Mouse (Mus musculus) embryo, embryonic 10.5 days (tissue): ENCODE measurements around the gene Ppt1.
"Not testable (repeated sequence)": the region's sequence is repeated elsewhere in the genome, so short reads cannot be mapped to it uniquely, and the experiment has no call there.

Experiments used
- DNase-seq: peaks from one replicate; pipeline ENCODE4 v3.0.0-alpha.2; 2015; ENCODE audit warnings: low spot score

The Ppt1 gene

GRCm38 (mm10) chr4:122835530-122836402 lies at the start of gene Ppt1:
TSS of gene Ppt1 (plus strand) at chr4:122836242.
- DNase-seq, result peak; percentile 96

- no peak for DNase-seq
Observed at GRCm38 (mm10) chr4:122789335-122790089, 46.5 kb upstream of the Ppt1 start.

- peak; percentile 87 for DNase-seq
Observed at GRCm38 (mm10) chr4:122808108-122808507, 27.9 kb upstream of the Ppt1 start.

- no peak for DNase-seq
Observed at GRCm38 (mm10) chr4:122811180-122811579, 24.9 kb upstream of the Ppt1 start.

GRCm38 (mm10) chr4:122811824-122812223 lies 24.2 kb upstream of the Ppt1 start:
- DNase-seq, result no peak

GRCm38 (mm10) chr4:122816202-122816601 lies 19.8 kb upstream of the Ppt1 start:
- DNase-seq, result no peak

- not testable (repeated sequence) for DNase-seq
Observed at GRCm38 (mm10) chr4:122820941-122821340, 15.1 kb upstream of the Ppt1 start.

GRCm38 (mm10) chr4:122827651-122828050 lies 8.4 kb upstream of the Ppt1 start:
- no peak for DNase-seq

- no peak for DNase-seq
Observed at GRCm38 (mm10) chr4:122829339-122829738, 6.7 kb upstream of the Ppt1 start.

- DNase-seq, result peak; percentile 86
Observed at GRCm38 (mm10) chr4:122831888-122832287, 4.2 kb upstream of the Ppt1 start.

- DNase-seq, result no peak
Observed at GRCm38 (mm10) chr4:122836403-122836775, 347 bp downstream of the Ppt1 start.

GRCm38 (mm10) chr4:122837180-122837730 lies 1.2 kb downstream of the Ppt1 start:
- no peak for DNase-seq

- DNase-seq, result no peak
Observed at GRCm38 (mm10) chr4:122837994-122838393, 2.0 kb downstream of the Ppt1 start.

- DNase-seq, result no peak
Observed at GRCm38 (mm10) chr4:122838416-122838815, 2.4 kb downstream of the Ppt1 start.

- DNase-seq, result no peak
Observed at GRCm38 (mm10) chr4:122848150-122848621, 12.1 kb downstream of the Ppt1 start.

GRCm38 (mm10) chr4:122851535-122851934 lies 15.5 kb downstream of the Ppt1 start:
- DNase-seq, result no peak

GRCm38 (mm10) chr4:122853691-122854090 lies 17.6 kb downstream of the Ppt1 start:
- no peak for DNase-seq

GRCm38 (mm10) chr4:122854770-122855169 lies 18.7 kb downstream of the Ppt1 start:
- no peak for DNase-seq

GRCm38 (mm10) chr4:122857909-122858308 lies 21.9 kb downstream of the Ppt1 start:
- DNase-seq, result no peak

GRCm38 (mm10) chr4:122859096-122859674 lies 23.1 kb downstream of the Ppt1 start:
- DNase-seq, result no peak

GRCm38 (mm10) chr4:122861836-122862235 lies 25.8 kb downstream of the Ppt1 start:
- DNase-seq, result no peak

- DNase-seq, result no peak
Observed at GRCm38 (mm10) chr4:122868041-122868440, 32.0 kb downstream of the Ppt1 start.
